Mouse (Mus musculus) forebrain, embryonic 13.5 days (tissue): ENCODE results near the gene Hs1bp3. TPM values are rescaled to one million over a fixed set of nuclear protein-coding genes. Genes with fewer than 3 reads are reported as not detected.
A peak's percentile ranks its signal among the peaks of the same experiment; 100 is the strongest.

Experiments
- ATAC-seq: fragments of 200-750 bp; cut with Nextera tagmentation; 2 replicates; pipeline ENCODE4 v1.8.0; 2017
- H3K27ac ChIP-seq: fragments of 300-500 bp; sonication (generic); 2 replicates; pipeline ENCODE4 v1.5.1; 2015; ENCODE audit warnings: inconsistent platforms, mild to moderate bottlenecking, moderate library complexity
- H3K27me3 ChIP-seq: fragments of 300-500 bp; sonication (generic); 2 replicates; pipeline ENCODE4 v1.6.1; 2015; ENCODE audit warnings: mild to moderate bottlenecking, inconsistent platforms
- H3K36me3 ChIP-seq: fragments of 300-500 bp; sonication (generic); 2 replicates; pipeline ENCODE4 v1.6.1; 2015; ENCODE audit warnings: mild to moderate bottlenecking, inconsistent platforms; ENCODE audit not compliant: poor library complexity, severe bottlenecking
- H3K4me1 ChIP-seq: fragments of 300-500 bp; sonication (generic); 2 replicates; pipeline ENCODE4 v1.6.1; 2015; ENCODE audit warnings: inconsistent platforms
- H3K4me2 ChIP-seq: fragments of 300-500 bp; sonication (generic); 2 replicates; pipeline ENCODE4 v1.6.1; 2015; ENCODE audit warnings: inconsistent platforms, mild to moderate bottlenecking, moderate library complexity
- H3K4me3 ChIP-seq: fragments of 300-500 bp; sonication (generic); 2 replicates; pipeline ENCODE4 v1.5.1; 2015; ENCODE audit warnings: mild to moderate bottlenecking, inconsistent platforms
- H3K9ac ChIP-seq: fragments of 300-500 bp; sonication (generic); 2 replicates; pipeline ENCODE4 v1.6.1; 2015; ENCODE audit warnings: mild to moderate bottlenecking, inconsistent platforms
- H3K9me3 ChIP-seq: fragments of 300-500 bp; sonication (generic); replicated peaks from 2 replicates; pipeline ENCODE4 v1.6.1; 2016; ENCODE audit warnings: inconsistent platforms
- WGBS: fragments of 180-500 bp; shearing (Covaris S2); methylation state at CpG from one replicate; pipeline ENCODE4 v1.1.7; 2015; 5-methylcytosine and 5-hydroxymethylcytosine counted together
- polyA plus RNA-seq: library from polyadenylated mRNA; unstranded; fragments of >200 nt; fragmentation: Nextera tagmentation; extraction: Ambion mirVana; gene quantifications from 2 replicates; pipeline ENCODE4 v1.2.1, GENCODE M21; 2015

The Hs1bp3 gene
- polyA plus RNA-seq, 1 experiment from 2014 or later, result 8.9 TPM

- peaks cover 70% of the 10 kb centered on the region for H3K27me3 ChIP-seq
- no peak for ATAC-seq
- WGBS, result 58% methylated on average over 6 of the region's 6 CpGs
- no peak overlapping the region for H3K27ac ChIP-seq
- H3K4me2 ChIP-seq, result no peak overlapping the region
- H3K4me3 ChIP-seq, result no peak overlapping the region
- H3K9ac ChIP-seq, result no peak overlapping the region
- H3K4me1 ChIP-seq, result peaks cover 30% of the 10 kb centered on the region
- no peaks in the 10 kb centered on the region for H3K9me3 ChIP-seq
- no peaks in the 10 kb centered on the region for H3K36me3 ChIP-seq
Measured at GRCm38 (mm10) chr12:8295307-8295913, 17.8 kb upstream of the Hs1bp3 start.

GRCm38 (mm10) chr12:8296154-8296553 lies 17.1 kb upstream of the Hs1bp3 start:
- no peak overlapping the region for H3K27ac ChIP-seq

GRCm38 (mm10) chr12:8297586-8298214 lies 15.5 kb upstream of the Hs1bp3 start:
- Histone ChIP-seq H3K4me3 (peak overlapping the region; percentile 39), H3K4me2 (peak overlapping the region; percentile 62), H3K9ac (no peak overlapping the region; the same call in 1 of the 2 replicates), H3K4me1 (peaks cover 27% of the 10 kb centered on the region), H3K9me3 (no peaks in the 10 kb centered on the region), H3K27ac (no peak overlapping the region), H3K36me3 (no peaks in the 10 kb centered on the region), H3K27me3 (peaks cover 93% of the 10 kb centered on the region)
- WGBS, result 6% methylated on average over 33 of the region's 34 CpGs
- peak; percentile 20 for ATAC-seq

More at GRCm38 (mm10) chr12:8296154-8296553, 17.1 kb upstream of the Hs1bp3 start:
- peaks cover 23% of the 10 kb centered on the region for H3K4me1 ChIP-seq
- no peak overlapping the region for H3K9ac ChIP-seq
- WGBS, result 81% methylated on average over 2 of the region's 2 CpGs
- H3K4me2 ChIP-seq, result no peak overlapping the region
- H3K9me3 ChIP-seq, result no peaks in the 10 kb centered on the region
- ATAC-seq, result no peak
- H3K36me3 ChIP-seq, result no peaks in the 10 kb centered on the region
- no peak overlapping the region for H3K4me3 ChIP-seq
- H3K27me3 ChIP-seq, result peaks cover 77% of the 10 kb centered on the region

- peak; percentile 7; the same call in 1 of the 2 replicates for ATAC-seq
- H3K9me3 ChIP-seq, result no peaks in the 10 kb centered on the region
Measured at GRCm38 (mm10) chr12:8298361-8299142, 14.7 kb upstream of the Hs1bp3 start.

GRCm38 (mm10) chr12:8299143-8300110 lies 13.8 kb upstream of the Hs1bp3 start:
- peaks cover 27% of the 10 kb centered on the region for H3K4me1 ChIP-seq
- H3K27ac ChIP-seq, result no peak overlapping the region
- H3K9me3 ChIP-seq, result no peaks in the 10 kb centered on the region
- no peaks in the 10 kb centered on the region for H3K36me3 ChIP-seq
- 3% methylated on average over 34 of the region's 34 CpGs for WGBS
- no peak overlapping the region for H3K9ac ChIP-seq
- peaks cover 98% of the 10 kb centered on the region for H3K27me3 ChIP-seq
- H3K4me2 ChIP-seq, result no peak overlapping the region
- no peak for ATAC-seq
- no peak overlapping the region for H3K4me3 ChIP-seq

More at GRCm38 (mm10) chr12:8298361-8299142, 14.7 kb upstream of the Hs1bp3 start:
- Histone ChIP-seq H3K27ac (no peak overlapping the region), H3K9ac (no peak overlapping the region; the same call in 1 of the 2 replicates), H3K27me3 (peaks cover 97% of the 10 kb centered on the region), H3K36me3 (no peaks in the 10 kb centered on the region), H3K4me2 (peak overlapping the region; percentile 62), H3K4me3 (peak overlapping the region; percentile 39), H3K4me1 (peaks cover 27% of the 10 kb centered on the region)
- WGBS, result under 1% methylated on average over 79 of the region's 85 CpGs

GRCm38 (mm10) chr12:8300111-8300480 lies 13.1 kb upstream of the Hs1bp3 start:
- Histone ChIP-seq H3K9me3 (no peaks in the 10 kb centered on the region), H3K9ac (no peak overlapping the region), H3K4me1 (peaks cover 27% of the 10 kb centered on the region), H3K4me2 (no peak overlapping the region), H3K4me3 (no peak overlapping the region), H3K36me3 (no peaks in the 10 kb centered on the region), H3K27ac (no peak overlapping the region), H3K27me3 (peaks cover 97% of the 10 kb centered on the region)
- no peak for ATAC-seq
- WGBS, result 13% methylated on average over 10 of the region's 10 CpGs

- Histone ChIP-seq H3K9ac (no peak overlapping the region), H3K27me3 (peaks cover 97% of the 10 kb centered on the region), H3K9me3 (no peaks in the 10 kb centered on the region), H3K4me3 (no peak overlapping the region), H3K36me3 (no peaks in the 10 kb centered on the region), H3K4me2 (no peak overlapping the region), H3K4me1 (peaks cover 27% of the 10 kb centered on the region), H3K27ac (no peak overlapping the region)
- 21% methylated on average over 5 of the region's 5 CpGs for WGBS
- no peak for ATAC-seq
Measured at GRCm38 (mm10) chr12:8300521-8300920, 12.7 kb upstream of the Hs1bp3 start.

GRCm38 (mm10) chr12:8301011-8301814 lies 12.0 kb upstream of the Hs1bp3 start:
- Histone ChIP-seq H3K27ac (no peak overlapping the region), H3K4me1 (peaks cover 27% of the 10 kb centered on the region), H3K4me3 (peak overlapping the region; percentile 45), H3K27me3 (peaks cover 98% of the 10 kb centered on the region), H3K9ac (no peak overlapping the region; the same call in 1 of the 2 replicates), H3K4me2 (peak overlapping the region; percentile 72), H3K9me3 (no peaks in the 10 kb centered on the region), H3K36me3 (no peaks in the 10 kb centered on the region)
- ATAC-seq, result no peak; the same call in 1 of the 2 replicates
- WGBS, result 2% methylated on average over 44 of the region's 46 CpGs

- Histone ChIP-seq H3K9ac (no peak within 1 kb of the TSS; the same call in 1 of the 2 replicates), H3K4me1 (peaks cover 27% of the 10 kb centered on the region), H3K9me3 (no peaks in the 10 kb centered on the region), H3K36me3 (no peaks in the 10 kb centered on the region), H3K4me3 (peak within 1 kb of the TSS; percentile 45), H3K27ac (no peak within 1 kb of the TSS), H3K27me3 (peaks cover 93% of the 10 kb centered on the region), H3K4me2 (peak within 1 kb of the TSS; percentile 72)
- 2% methylated on average over 51 of the region's 53 CpGs for WGBS
- peak; percentile 64 for ATAC-seq
Measured at GRCm38 (mm10) chr12:8301841-8302431, 11.3 kb upstream of the Hs1bp3 start, which contains the start of gene Gdf7. Gene Gdf7 (minus strand): TSS chr12:8301954.

- ATAC-seq, result no peak
- Histone ChIP-seq H3K4me3 (no peak overlapping the region), H3K4me2 (no peak overlapping the region), H3K9ac (no peak overlapping the region), H3K36me3 (no peaks in the 10 kb centered on the region), H3K27me3 (peaks cover 65% of the 10 kb centered on the region), H3K4me1 (peaks cover 13% of the 10 kb centered on the region), H3K27ac (no peak overlapping the region), H3K9me3 (no peaks in the 10 kb centered on the region)
- 58% methylated on average over 2 of the region's 2 CpGs for WGBS
Measured at GRCm38 (mm10) chr12:8305258-8305657, 8.0 kb upstream of the Hs1bp3 start.
